Mouse (Mus musculus): ENCODE results near the gene Atoh7. TPM values are rescaled to one million over a fixed set of nuclear protein-coding genes. Genes with fewer than 3 reads are reported as not detected.
"Not testable (repeated sequence)": the region's sequence is repeated elsewhere in the genome, so short reads cannot be mapped to it uniquely, and the experiment has no call there.

The Atoh7 gene
- not detected for polyA plus RNA-seq (2017; shearing (Covaris generic))

DNA sequence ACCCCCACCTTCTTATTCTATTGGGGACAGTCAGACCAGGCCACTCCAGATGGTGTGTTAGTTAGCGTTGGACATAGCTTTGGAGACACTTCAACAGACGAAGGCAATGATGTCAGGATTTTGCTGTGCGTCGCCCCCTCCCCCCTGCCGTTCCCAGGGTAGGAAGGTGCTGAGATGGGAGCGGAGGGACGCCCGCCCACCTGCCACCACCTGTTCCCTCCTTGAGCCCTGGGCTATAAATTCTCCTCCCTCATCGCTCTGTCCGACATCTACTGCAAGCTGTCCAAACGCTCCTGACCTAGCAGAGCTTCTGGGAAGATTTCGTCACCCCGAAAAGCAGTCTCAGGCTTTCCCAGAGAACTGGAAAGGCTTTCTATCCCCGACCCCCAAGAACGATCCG lies at the start of gene Atoh7:
Gene Atoh7, plus strand, starts transcription at position 131 of the 400 bp plus-strand sequence.
- no peak for ATAC-seq

DNA sequence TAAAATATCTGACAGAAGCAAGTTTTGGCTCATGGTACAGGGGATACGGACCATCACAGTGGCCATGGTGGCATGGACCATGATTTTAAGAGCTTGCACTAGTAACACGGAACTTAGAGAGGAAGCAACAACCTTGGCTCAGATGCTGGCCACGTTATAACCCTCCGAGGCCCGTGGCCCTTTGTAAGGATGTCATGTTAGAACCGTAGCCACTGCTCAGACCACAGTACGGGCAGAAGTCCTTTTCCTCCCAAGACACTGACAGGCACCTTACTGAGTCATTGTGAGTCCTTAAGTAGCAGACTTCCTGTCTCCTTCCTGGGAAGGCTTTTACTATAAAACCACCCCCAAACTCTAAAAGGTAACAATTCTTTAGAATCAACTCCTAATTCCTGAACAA lies 48.2 kb upstream of the Atoh7 start:
- ATAC-seq, result no peak

DNA sequence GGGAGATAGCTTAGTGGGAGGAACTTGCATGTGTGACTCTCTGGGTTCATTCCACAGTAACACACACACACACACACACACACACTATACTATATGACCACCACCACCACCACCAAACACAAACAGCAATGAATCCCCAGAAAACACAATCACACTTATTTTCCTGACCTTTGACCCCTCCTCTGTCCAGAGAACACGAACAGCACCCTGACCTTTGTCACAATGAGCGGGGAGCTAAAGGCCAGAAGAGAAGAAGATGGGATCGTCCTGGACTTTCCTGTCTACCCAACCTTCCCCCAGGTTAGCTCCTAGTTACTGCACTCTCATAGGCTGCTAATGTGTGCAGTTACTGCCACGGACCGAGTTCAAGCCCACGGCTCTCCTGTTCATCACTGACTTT lies 47.4 kb upstream of the Atoh7 start:
- no peak for ATAC-seq

DNA sequence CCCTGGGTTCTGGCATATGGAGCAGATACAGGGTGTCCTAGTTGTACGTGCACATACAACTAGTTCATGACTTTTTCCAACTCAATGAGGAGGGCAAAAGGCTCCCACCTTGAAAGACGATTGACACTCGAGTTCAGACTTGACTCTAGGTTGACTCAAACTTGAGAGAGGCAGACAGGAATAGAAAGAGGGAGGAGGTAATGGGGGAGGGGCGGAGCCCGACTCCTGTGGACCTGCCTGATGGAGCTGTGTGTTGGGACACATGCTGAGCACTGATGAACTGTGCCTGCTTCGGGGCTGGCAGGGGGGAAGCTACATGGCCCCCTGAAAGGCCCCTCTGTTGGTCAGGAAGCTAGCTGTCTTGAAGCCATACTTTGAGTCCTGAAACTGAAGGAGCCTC lies 46.4 kb upstream of the Atoh7 start:
- ATAC-seq, result no peak

DNA sequence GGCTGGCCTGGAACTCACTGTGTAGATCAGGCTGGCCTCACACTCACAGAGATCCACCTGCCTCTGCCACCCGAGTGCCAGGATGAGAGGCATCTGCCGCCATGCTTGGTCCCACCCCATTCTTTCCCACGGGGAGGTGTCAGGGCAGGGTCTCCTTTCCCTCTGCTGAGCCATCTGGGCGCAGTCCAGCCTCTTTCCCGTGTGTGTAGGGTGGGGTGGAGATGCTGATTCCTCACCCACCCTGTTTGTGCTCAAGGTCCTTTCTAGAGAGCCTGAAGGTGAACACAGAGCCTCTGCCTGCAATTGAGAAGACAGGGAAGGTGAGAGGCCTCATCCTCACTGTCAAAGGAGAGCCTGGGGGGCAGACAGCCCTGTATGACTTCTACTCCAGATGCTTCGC lies 45.4 kb upstream of the Atoh7 start:
- ATAC-seq, result not testable (repeated sequence)

DNA sequence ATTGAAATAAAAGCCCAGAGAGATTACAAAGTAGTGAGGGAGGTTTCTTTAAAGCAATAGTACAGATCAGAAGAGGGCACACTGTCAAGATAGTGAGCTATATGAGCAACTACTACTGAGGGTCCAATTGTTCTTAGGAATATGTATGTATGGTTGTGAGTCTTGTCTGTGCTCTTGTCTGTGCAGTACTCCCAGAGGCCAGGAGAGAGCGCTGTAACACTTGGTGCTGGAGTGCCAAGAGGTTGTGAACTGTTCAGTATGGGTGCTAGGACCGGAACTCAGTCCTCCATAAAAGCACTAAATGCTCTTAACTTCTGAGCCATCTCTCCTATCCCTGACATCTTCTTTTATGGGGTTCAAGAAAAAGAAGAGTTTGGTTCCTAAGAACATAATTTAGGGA lies 44.9 kb upstream of the Atoh7 start:
- ATAC-seq, result no peak

DNA sequence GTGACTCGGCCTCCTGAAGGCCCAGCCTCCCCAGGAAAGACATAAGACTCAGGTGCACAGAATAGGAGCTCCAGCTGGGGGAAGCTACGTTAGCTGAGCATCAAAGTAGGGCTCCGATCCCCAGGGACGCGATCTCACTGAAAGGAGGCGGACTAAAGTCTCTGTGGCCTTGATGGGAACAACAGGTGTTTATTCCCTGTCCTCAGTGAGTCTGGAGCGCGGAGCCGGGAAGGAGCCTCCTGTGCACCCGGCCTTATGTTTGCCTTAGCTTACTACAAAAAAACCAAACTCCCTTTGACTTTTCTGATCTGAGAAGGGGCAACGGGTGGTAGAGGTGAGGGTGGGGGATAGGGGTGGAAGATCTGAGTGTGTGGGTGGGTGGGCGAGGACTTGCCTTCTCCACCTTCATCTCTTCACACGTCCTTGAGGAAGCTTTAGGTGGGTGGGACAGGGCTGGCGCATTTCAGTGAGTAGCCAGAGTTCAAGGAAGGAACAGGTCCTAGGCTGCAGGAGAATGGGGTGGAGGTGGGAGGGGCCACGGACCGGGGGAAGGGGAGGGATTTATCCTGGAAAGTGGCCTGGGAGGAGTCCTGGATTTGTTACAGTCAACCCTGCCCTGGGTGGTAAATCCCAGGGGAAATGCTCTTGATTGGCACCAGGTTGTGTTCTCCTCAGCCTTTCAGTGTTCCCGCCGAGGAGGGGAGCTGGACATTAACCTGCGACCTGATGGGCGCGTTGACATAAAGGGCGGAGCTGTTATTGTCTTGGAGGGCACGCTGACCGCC lies 42.3 kb upstream of the Atoh7 start:
- no peak for ATAC-seq

DNA sequence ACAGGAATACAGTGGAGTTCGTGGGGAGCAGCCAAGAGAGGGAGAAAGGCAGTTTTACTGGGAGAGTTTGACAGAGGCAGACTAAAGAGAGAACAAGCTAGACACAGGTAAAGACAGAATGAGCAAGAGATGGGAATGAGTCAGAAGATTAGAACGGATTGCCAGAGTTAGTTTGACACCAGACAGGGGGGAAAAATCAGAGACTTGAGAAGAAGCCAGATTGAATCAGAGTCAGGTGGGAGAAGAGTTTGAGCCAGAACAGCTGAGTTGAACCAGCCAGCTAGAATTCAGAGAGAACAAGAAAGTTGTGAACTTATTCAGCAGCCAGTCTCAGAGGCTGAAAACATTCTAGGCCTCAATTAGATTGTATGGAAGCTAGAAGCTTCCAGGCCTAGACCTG lies 39.6 kb upstream of the Atoh7 start, which contains the start of gene Pbld1:
Gene Pbld1, plus strand, starts transcription at position 301 of the 400 bp plus-strand sequence.
- ATAC-seq, result no peak

DNA sequence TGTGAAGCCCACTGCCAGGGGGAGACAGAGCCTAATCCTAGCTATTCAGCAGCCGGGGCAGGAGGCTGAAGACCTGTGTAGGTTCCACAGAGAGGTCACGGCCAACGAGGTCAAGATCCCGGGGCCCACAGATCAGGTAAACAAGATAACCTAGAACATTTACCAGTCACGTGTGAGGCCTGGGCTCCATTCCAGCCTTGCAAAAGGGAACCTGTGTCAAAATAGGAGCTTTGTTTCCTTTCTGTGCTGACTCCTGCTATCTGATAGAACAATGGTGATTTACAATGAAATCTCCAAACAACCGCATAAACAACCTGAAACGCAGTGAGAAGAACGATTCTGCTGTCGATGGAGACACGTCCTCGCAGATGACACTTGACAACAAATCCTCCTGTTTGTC lies 39.0 kb upstream of the Atoh7 start:
- no peak for ATAC-seq

DNA sequence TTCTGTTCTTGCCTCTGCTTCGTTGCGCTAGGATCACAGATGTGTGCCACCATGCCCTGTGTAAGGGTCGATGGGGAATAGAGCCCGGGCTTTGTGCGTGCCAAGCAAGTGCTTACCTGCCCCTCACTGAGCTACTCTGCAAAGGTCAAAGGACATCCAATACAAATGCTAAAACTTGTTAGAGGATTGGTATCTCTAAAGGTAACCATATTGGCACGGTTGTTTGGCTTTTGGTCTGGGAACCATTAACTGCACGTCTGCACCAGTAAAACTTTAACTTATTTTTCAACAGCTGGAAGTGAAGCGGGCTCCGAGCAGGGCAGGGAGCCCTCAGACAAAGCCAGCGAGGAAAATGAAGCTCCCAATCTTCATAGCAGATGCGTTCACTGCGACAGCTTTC lies 38.2 kb upstream of the Atoh7 start:
- no peak for ATAC-seq

DNA sequence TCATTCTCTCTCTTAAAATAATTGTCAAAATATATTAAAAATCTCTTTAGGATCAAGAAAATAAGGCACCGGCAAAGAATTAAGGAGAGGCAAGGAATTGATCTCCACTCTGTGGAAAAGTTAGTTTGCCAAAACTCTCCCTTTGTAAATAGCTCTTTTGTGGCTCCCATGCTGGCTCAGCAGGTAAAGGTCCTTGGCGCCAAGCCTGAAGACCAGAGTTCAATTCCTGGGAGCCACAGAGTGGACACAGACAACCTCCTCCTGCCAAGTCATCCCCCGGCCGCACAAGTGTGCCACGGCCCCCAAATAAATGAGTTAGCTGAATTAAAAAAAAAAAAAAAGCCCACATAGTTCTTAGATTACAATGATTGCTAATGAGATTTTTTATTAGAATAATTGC lies 36.8 kb upstream of the Atoh7 start:
- ATAC-seq, result no peak

DNA sequence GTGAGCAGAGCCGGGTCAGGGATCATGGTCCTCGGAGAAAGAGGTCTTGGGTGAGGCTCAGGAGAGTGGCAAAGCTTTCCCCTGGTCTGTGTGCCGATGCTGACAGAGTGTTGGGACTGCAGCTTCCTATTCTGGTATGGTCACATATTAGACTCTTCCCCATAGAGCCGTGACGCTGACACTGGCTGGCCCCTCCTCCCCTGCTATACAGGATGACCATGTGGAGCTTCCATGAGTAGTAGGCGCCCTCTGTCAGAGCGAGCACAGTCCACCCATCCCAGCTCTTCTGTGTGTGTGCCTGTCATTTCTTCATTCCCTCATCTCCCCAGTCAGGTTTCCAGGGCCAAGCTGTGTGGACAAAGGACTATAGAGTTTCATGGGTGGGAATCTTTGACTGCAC lies 36.1 kb upstream of the Atoh7 start:
- no peak for ATAC-seq

DNA sequence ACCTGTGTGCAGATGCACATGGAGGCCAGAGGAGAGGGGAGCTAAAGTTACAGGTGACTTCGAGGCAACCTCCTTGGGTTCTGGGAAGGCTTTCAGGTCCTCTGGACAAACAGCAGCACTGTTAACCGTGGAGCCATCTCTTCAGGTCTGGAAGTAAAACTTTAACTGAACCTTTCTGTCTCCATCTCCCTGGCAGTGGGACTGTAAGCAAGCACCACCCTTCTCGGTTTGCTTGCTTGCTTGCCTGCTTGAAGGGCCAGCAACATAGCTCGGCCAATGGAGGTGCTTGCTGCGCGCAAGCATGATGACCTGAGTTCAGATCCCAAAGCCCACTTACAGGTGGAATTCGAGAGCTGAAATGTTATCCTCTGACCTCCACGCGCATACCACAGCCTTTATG lies 34.9 kb upstream of the Atoh7 start:
- ATAC-seq, result no peak

DNA sequence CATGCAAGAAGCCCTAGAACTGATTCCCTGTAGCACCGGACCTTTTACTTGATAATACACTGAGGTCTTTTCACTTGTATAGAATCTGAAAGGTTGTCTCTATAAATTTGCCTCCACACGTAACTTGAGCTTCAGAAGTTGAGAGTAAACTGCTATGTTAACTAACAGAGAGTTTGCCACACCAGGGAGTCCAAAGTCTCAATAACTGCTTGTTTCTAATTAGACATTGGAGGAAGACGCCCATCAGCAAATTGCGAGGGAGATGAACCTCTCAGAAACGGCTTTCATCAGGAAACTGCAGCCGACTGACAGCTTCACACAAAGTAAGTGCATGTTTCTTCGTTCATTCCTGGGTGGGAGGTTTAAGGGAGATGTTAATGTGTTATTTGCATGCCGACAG lies 33.9 kb upstream of the Atoh7 start:
- ATAC-seq, result no peak

DNA sequence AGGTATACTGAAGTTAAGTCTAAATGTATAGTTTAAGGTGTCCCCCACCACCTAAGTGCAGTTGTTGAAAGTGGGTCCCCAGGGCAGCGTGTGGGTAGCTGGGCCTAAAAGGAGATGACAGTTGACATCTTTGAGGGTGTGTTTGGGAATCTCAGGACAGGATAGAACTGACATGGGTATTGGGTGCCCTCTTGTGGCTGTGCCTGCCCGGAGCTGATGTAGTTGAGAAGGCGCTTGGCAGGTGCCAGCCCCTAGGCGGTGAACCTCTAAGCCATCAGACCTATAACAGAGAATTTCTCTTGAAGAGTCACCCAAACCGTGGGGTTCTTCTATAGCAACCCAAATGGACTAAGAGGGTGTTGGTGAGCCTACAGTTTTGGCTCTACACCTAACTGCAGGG lies 33.5 kb upstream of the Atoh7 start:
- peak; percentile 85 for ATAC-seq

DNA sequence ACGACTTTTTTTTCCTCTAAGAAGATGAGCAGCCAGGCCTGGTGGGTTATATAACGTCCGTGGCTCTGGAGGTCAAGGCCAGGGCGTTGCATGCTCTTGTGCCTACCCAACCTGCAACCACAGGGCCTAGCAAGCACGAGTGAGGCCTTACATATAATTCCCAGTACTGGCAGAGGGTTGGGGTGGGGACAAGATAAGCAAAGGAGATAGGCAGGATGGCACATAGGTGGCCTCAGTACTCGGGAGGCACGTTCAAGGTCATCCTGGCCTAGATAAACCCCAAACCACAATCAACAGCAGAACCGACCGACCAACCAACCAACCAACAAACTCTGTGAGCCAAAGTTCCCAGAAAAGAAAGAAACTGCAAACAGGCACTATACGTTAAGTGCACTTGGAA lies 13.1 kb upstream of the Atoh7 start:
- ATAC-seq, result no peak

DNA sequence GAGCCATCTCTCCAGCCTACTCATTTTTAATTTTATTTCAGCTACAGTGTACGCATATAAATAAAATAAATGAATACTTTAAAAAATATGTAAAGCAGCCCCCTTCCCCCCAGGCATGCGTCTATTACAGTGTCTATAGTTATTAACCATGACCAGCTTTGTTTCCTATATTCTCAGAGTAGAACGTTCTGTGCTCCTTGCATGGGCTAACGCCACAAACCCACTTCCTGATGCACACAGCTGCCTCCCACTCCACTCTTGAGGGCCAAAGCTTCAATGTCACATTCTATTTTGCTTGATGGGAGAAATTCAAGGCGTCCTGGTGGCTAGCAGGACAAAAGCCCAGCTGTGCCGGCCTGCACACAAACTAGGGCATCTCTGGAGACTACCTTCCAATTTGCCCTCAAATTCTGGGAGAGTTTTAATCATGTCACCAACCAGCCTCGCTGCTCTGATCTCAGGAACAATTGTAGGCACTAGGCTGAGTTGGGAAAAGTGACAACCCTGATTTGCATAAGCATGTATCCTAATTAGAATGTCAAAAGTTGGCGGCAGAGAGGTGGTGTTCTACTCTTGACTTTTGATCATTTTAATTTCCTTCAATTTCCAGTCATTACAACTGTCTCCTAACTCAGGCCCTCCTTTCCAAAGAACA lies 10.2 kb upstream of the Atoh7 start:
- ATAC-seq, result no peak

DNA sequence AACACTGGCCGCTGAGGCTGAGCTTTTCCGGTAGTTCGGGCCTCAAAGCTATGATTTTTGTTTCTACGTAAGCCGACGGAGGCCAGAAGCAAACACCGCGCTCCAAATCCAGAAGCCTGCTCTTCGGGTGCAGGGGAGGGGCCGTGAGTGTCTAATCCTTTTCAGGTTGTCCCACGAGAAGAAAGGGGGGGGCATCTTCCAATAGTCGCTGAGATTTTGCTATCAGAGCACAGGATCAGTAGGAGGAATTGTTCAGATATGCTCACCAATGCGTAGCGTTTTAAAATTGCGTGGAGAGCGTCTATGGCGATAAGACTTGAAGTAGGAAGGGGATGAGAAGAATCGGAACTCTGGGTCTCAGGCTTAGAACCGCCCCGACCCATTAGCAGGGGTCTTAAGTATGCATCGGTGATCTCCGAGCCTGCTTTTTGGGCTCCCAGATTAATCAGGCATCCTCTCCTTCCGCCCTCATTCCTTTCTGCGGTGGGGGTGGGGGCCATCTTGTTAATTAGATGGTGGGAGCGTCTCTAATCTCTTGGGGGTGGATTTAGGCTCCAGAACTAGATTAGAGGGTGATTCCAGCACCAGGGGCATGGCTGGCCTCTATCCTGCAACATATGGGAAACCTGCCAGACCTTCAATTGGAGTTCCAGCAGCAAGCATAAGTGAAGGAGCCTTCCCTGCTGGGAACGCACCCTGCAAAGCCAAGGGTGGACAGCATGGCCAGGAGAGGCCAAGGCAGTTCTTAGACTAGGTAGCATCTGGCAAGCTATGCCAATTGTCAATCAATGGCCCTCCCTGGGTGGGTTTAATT lies 9.5 kb upstream of the Atoh7 start:
- no peak for ATAC-seq

DNA sequence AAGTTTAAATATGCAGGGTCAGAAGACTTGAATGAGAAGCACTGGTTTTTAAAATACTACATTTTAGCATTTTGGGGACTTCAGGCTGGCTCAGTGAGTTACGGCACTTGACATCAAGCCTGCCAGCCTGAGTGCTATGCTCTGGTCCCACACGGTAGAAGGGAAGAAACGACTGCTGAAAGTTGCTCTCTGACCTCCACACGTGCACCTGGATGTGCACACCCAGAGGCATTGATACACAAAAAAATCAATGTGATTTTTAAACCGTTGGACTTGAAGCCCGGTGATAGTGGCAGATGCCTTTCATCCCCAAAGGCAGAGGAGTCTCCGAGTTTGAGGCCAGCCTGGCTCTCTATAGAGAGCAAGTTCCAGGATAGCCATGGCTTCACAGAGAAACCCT lies 7.5 kb upstream of the Atoh7 start:
- ATAC-seq, result no peak

DNA sequence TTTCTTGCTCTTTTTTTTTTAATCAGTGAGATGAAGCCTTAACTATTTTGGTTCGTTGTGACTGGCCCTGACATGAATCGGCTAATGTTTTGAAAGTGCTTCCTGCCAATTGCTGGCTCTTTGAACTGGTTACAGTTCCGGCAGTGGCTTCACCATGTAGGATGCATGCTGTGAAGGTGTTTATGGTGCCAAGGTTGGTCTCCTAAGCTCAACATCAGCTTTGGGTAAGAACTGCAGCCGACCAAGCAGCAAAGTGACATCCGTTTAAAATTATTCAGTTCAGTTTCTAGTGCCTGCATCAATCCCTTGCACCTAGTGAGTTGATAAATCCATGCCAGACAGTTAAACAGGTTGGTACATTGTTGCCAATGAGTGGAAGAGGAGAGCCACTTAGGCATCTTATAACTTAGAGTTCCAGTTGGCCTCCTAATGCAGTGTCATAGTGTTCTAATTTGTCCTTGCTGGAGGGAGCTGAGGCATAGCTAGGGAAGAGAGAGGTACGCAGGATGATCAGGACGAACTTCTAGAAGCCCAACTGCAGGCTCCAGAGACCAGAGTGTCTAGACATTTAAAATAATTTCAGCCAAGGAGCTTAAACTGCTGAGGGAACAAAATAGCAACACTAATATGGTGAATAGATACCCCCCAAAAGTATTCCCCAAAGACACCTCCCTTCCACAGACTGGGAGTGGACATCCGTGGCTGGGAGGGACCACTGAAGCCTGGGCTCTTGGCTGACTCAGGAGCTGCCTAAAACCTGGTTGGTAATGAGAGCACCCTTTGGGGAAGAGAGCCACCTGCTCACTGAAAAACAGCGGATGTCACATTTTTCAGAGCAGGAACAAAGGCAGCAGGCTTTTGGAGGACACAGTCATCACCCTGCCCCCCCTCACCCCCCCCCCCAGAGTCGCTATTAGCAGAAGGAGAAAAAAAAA lies 6.6 kb upstream of the Atoh7 start:
- ATAC-seq, result no peak

DNA sequence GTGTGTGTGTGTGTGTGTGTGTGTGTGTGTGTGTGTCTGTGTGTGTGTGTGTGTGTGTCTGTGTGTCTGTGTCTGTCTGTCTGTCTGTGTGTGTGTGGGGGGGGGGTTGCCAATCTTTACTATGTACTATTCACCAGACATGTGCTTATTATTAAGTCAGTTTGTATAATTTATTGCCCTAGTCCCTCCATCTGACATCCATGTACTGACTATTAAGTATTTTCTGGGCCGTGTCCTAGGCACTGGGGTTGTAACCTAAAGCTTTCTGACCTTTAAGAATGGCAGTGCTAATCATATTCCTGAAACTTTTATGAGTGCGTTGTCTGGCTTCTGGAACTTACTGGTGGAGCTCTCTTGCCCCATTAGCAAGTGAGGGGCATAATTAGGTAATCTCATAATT lies 2.7 kb upstream of the Atoh7 start:
- ATAC-seq, result no peak

DNA sequence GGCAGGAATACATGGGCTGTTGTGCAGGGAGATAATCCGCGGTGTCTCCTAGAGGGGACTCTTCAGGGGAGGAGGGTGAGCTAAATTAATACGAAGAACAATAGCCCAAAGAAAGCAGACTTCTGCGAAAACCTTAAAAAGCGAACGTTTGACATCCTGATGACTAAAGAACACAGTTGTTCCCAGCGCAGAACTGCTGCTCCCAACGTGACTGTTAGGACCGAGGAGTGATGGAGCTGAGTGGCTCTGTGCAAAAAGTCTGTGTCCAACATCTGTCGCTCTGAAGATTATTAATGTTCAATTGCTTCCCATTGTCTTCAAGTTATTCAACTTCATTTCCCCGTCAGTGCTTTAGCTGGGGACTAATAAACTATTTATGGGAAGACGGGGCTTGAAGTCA lies 1.3 kb upstream of the Atoh7 start:
- no peak for ATAC-seq
